Mouse (Mus musculus): Measurements from ENCODE around the gene 1110059E24Rik.

- TF ChIP-seq CTCF (IDR thresholded peaks at IDR 0.05) (no peak), POLR2A (IDR thresholded peaks at IDR 0.05; ENCODE audit: insufficient read depth, low read depth, low read length) (no peak), EP300 (IDR thresholded peaks at IDR 0.05; ENCODE audit: insufficient read depth, low read depth, low read length) (no peak)
These were observed 1.1 kb downstream of the 1110059E24Rik start for GRCm38 (mm10) chr19:21651664-21652063.
